Mouse (Mus musculus) frontal cortex, postnatal 25 days (tissue): Measurements from ENCODE around the gene Cnot8.

Experiments used
- DNase-seq, 2 experiments: peaks; one replicate each; pipeline ENCODE4 v3.0.0; 2022; ENCODE audit warnings: low spot score in 2 of 2

The Cnot8 gene

GRCm38 (mm10) chr11:58165072-58165471, 61.1 kb downstream of the Cnot8 start:
- DNase-seq: no peak

- DNase-seq: no peak
Measured at GRCm38 (mm10) chr11:58167822-58168166, 63.8 kb downstream of the Cnot8 start.
